9 mouse cellular contexts compared by ENCODE assay signal in the genomic region with DNA sequence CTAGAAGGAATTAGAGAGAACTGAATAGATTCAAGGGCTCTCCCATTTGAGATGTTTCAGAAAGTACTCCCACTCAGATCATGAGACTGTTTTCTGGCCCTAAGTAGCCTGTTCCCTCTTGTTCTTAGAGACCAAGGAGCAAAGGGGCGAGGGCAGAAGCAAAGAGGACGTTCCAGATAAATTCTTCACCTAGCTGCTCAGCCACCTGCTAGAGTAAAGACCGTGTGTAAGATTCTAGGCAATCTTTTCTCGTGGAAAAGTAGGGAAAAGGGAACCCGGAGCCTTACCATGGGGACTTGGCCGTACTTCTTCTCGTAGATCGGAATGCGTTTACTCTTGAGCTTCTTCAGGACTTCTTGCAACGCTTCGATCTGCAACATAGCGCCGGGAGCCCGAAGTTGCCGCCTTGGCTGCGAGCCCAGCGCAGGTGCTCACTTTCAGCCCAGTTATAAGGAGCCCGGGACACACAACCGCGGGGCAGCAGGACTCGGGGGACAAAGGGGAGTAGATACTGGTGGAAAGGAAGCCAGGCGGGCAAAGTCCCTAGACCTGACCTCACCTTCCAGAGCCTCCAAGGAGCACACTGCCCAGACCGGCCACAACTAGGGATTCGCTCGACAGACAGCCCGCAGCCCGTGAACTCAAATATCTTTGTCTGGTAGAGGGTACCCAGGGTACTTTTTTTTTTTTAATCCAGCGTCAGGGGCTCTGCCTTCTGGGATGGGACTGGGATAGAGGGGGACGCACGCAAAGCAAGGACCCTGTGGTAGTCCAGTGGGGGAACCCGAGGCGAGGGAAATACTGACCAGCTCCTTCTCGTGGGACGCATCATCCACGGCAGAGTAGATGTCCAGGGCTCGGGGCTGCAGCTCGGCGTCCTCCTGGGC. TPM values are rescaled to one million over a fixed set of nuclear protein-coding genes. Genes with fewer than 3 reads are reported as not detected.
A peak's percentile ranks its signal among the peaks of the same experiment; 100 is the strongest.
DNase-seq lines count a peak whose midpoint lies in the region; ATAC-seq and TF ChIP-seq lines count a peak whose summit lies in the region.
"Had no signal": no experiment of that assay in that cellular context is flagged by ENCODE, and none has a peak within 500 bp of the region (broad histone marks: within the 10 kb centered on the region; RNA-seq: fewer than 3 reads in every experiment).

No protein-coding gene starts in this region.

- TF ChIP-seq CTCF in E14TG2a.4 (conservative IDR thresholded peaks at IDR 0.05; ENCODE audit: low read length): no peak

- peak; percentile 77 for DNase-seq in heart, adult 11 months
- DNase-seq in heart, postnatal 4 days: no peak
- DNase-seq in forebrain, embryonic 11.5 days (ENCODE audit: low spot score): peak; percentile 51
- no peak for DNase-seq in limb, embryonic 14.5 days (ENCODE audit: low spot score)
- no peak for DNase-seq in gastrocnemius, postnatal 36 days
- no peak for DNase-seq in spleen, postnatal 36 days (ENCODE audit: low spot score in 2 of 2)
- no peak for DNase-seq in spleen, adult 12 weeks (ENCODE audit: low spot score)

- no peaks in the 10 kb centered on the region for H3K36me3 ChIP-seq in E14TG2a.4 (ENCODE audit: insufficient read depth, low read length)
- no peaks in the 10 kb centered on the region for H3K36me3 ChIP-seq in forebrain, embryonic 11.5 days (ENCODE audit: control insufficient read depth, insufficient read depth, low read length)
- H3K36me3 ChIP-seq in limb, embryonic 14.5 days (ENCODE audit: control insufficient read depth, insufficient read depth, low read length): no peaks in the 10 kb centered on the region

- H3K9ac ChIP-seq in forebrain, embryonic 11.5 days (ENCODE audit: low read length): peak overlapping the region; percentile 16; the same call in 1 of the 2 replicates
- H3K9ac ChIP-seq in limb, embryonic 14.5 days (ENCODE audit: low read depth, low read length, severe bottlenecking): no peak overlapping the region

- peaks cover 14% of the 10 kb centered on the region for H3K4me1 ChIP-seq in E14TG2a.4 (replicated peaks; ENCODE audit: low read depth, low read length)
- H3K4me1 ChIP-seq in forebrain, embryonic 11.5 days (replicated peaks; ENCODE audit: control insufficient read depth, insufficient read depth, low read length): peaks cover 2% of the 10 kb centered on the region; the same call in 1 of the 2 replicates
- 0 out of 2 replicates have a peak, but pooled peaks cover 3% of the 10 kb centered on the region for H3K4me1 ChIP-seq in limb, embryonic 14.5 days (ENCODE audit: control insufficient read depth, insufficient read depth, low read length)

- no peaks in the 10 kb centered on the region for H3K9me3 ChIP-seq in E14TG2a.4 (ENCODE audit: low read length)
- no peaks in the 10 kb centered on the region for H3K9me3 ChIP-seq in forebrain, embryonic 11.5 days (ENCODE audit: control insufficient read depth, low read length)
- no peaks in the 10 kb centered on the region for H3K9me3 ChIP-seq in limb, embryonic 14.5 days (ENCODE audit: control insufficient read depth, low read length)

- H3K4me2 ChIP-seq in forebrain, embryonic 11.5 days (ENCODE audit: low read depth, low read length, severe bottlenecking): peak overlapping the region; percentile 56
- 0 out of 2 replicates have a peak overlapping the region, but pooled peaks have one; percentile 17 for H3K4me2 ChIP-seq in limb, embryonic 14.5 days (replicated peaks; ENCODE audit: low read depth, low read length, severe bottlenecking)

- no peak for ATAC-seq in forebrain, embryonic 11.5 days (replicated peaks; ENCODE audit: low FRiP score)
- ATAC-seq in limb, embryonic 14.5 days (ENCODE audit: low FRiP score, low read depth): no peak

- WGBS in forebrain, embryonic 11.5 days: 5% methylated on average over 38 of the region's 38 CpGs
- WGBS in limb, embryonic 14.5 days: 9% methylated on average over 38 of the region's 38 CpGs

- H3K27ac ChIP-seq in forebrain, embryonic 11.5 days (ENCODE audit: low read depth, low read length): no peak overlapping the region
- H3K27ac ChIP-seq in limb, embryonic 14.5 days (replicated peaks; ENCODE audit: low read depth, low read length): no peak overlapping the region

- intact Hi-C loops in gastrocnemius, postnatal 36 days (cut with DNase I): no loop called here

- peak overlapping the region; percentile 80 for H3K4me3 ChIP-seq in E14TG2a.4 (replicated peaks; ENCODE audit: low read length)
- H3K4me3 ChIP-seq in forebrain, embryonic 11.5 days (ENCODE audit: low read depth, low read length): peak overlapping the region; percentile 27
- peak overlapping the region; percentile 17; the same call in 1 of the 2 replicates for H3K4me3 ChIP-seq in limb, embryonic 14.5 days (replicated peaks; ENCODE audit: low read length)

- TF ChIP-seq POLR2A in limb, embryonic 14.5 days (IDR thresholded peaks at IDR 0.05; ENCODE audit: borderline replicate concordance, extremely low read depth, insufficient read depth, insufficient read length): no peak

- H3K27me3 ChIP-seq in E14TG2a.4 (ENCODE audit: insufficient read depth, low read length): peaks cover 41% of the 10 kb centered on the region
- peaks cover 24% of the 10 kb centered on the region for H3K27me3 ChIP-seq in forebrain, embryonic 11.5 days (ENCODE audit: control insufficient read depth, insufficient read depth, low read length)
- peaks cover 23% of the 10 kb centered on the region for H3K27me3 ChIP-seq in limb, embryonic 14.5 days (ENCODE audit: control insufficient read depth, insufficient read depth, low read length)
- H3K27me3 ChIP-seq: CH12.LX had no signal

RNA-seq across cellular contexts. Expression of gene Cartpt, which starts 1.0 kb away (rescaled TPM):
- under 1 TPM; 0.34 to 0.48 TPM for total RNA-seq in heart, postnatal 4 days (2021)
- polyA plus RNA-seq in forebrain, embryonic 11.5 days (2014; fragmentation: Nextera tagmentation; extraction: Ambion mirVana): 1.8 and 2.0 TPM in 2 replicates
- polyA plus RNA-seq in limb, embryonic 14.5 days (2012; rRNA removed): 0.15 TPM in 1 of 2 replicates, not detected in the other
- 0.22 and 0.50 TPM in 2 replicates for polyA plus RNA-seq in limb, embryonic 14.5 days (2014; fragmentation: Nextera tagmentation; extraction: Ambion mirVana)
- total RNA-seq in gastrocnemius, postnatal 36 days (2021): not detected
- total RNA-seq: CH12.LX had no signal

Comparison
In these comparisons a context has a peak if more than half of its experiments do, and no peak if none do; other contexts are left out.
1. DNase-seq: peak in heart, adult 11 months (single experiment) and forebrain, embryonic 11.5 days (single experiment); none in heart, postnatal 4 days (single experiment), limb, embryonic 14.5 days (single experiment), gastrocnemius, postnatal 36 days (0 of 2), spleen, postnatal 36 days (0 of 2) and spleen, adult 12 weeks (single experiment).
2. H3K4me3 ChIP-seq: peak in every context shown above with its lines; median percentile 80 in E14TG2a.4; 27 in forebrain, embryonic 11.5 days; 17 in limb, embryonic 14.5 days.